Mouse (Mus musculus): ENCODE measurements at regions not wholly inside any gene's neighbourhood (a gene's known extent, or its start where the extent isn't known, plus 50 kb on each side); places are given as distances from the start of the nearest gene placed in this dataset.

- no peak for TF ChIP-seq CTCF (IDR thresholded peaks at IDR 0.05; ENCODE audit: insufficient read depth, low read depth, low read length)
- no peak for TF ChIP-seq POLR2A (IDR thresholded peaks at IDR 0.05; ENCODE audit: insufficient read depth, low read depth, low read length)
These were observed 129.4 kb downstream of the Dio2 start for GRCm38 (mm10) chr12:90608810-90609209.

Data from olfactory bulb, adult 2 months (tissue).